Comparison of ENCODE assay signal across 9 mouse cellular contexts in the genomic region with DNA sequence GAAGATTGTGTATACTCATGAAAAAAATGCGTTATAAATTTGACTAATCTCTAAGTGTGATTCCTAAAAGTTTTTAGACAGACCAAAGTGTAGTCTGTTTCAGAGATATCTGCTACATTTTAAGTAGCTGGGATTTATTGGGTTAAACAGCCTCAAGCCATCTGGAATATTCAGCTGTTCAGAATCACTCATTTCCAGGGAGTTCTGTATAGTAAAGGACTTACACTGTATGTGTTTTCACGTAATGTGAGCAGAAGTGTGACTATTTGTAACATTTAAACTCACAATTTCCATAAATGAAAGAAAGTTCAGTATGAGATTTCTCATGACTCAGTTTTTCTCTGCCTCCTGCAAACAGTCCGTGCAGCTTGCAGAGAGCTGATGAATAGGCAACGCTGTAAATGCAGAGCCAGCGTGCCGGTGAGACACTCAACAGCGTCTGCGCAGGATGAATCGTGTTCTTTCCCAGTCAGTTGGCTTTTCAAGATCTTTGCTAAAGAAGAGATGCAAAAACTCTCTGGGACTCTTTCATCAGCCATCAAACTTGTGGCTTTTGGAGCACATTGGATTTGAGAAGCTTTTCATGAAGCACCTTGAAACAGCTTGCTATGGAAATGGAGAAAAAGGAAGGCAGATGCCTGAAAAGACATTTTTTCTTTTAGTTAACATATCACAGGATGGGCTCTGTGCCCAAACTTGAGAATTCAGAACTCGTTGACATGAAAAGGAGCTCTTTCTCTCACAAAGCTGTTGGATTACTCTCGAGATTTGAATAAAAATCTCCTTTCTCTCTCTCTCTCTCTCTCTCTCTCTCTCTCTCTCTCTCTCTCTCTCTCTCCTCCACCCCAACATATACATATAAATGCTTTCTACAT.
DNase-seq lines count a peak whose midpoint lies in the region; ATAC-seq and TF ChIP-seq lines count a peak whose summit lies in the region.
"Had no signal": no experiment of that assay in that cellular context is flagged by ENCODE, and none has a peak within 500 bp of the region (broad histone marks: within the 10 kb centered on the region; RNA-seq: fewer than 3 reads in every experiment).

No protein-coding gene starts in this region.

- no peak overlapping the region for H3K4me3 ChIP-seq in lung, embryonic 14.5 days (ENCODE audit: low read depth, low read length)
- peak overlapping the region; percentile 26 for H3K4me3 ChIP-seq in forebrain, embryonic 16.5 days (replicated peaks; ENCODE audit: low read length)
- peak overlapping the region; percentile 19; the same call in 1 of the 2 replicates for H3K4me3 ChIP-seq in intestine, embryonic 16.5 days (ENCODE audit: low read length)
- peak overlapping the region; percentile 12; the same call in 1 of the 2 replicates for H3K4me3 ChIP-seq in stomach, postnatal 0 days (ENCODE audit: low read depth, low read length)
- H3K4me3 ChIP-seq: liver, embryonic 13.5 days had no signal

- no peaks in the 10 kb centered on the region for H3K27me3 ChIP-seq in lung, embryonic 14.5 days (ENCODE audit: insufficient read depth, low read length)
- H3K27me3 ChIP-seq in forebrain, embryonic 16.5 days (replicated peaks; ENCODE audit: control insufficient read depth, insufficient read depth, low read length) = no peaks in the 10 kb centered on the region
- H3K27me3 ChIP-seq in intestine, embryonic 16.5 days (replicated peaks; ENCODE audit: control insufficient read depth, insufficient read depth, low read length) = no peaks in the 10 kb centered on the region
- H3K27me3 ChIP-seq in stomach, postnatal 0 days (ENCODE audit: control insufficient read depth, insufficient read depth, low read length) = no peaks in the 10 kb centered on the region
- H3K27me3 ChIP-seq: liver, embryonic 13.5 days had no signal

- no peak overlapping the region for H3K27ac ChIP-seq in lung, embryonic 14.5 days (ENCODE audit: low read depth)
- peak overlapping the region; percentile 58 for H3K27ac ChIP-seq in forebrain, embryonic 16.5 days (ENCODE audit: low read length)
- H3K27ac ChIP-seq in intestine, embryonic 16.5 days (ENCODE audit: low read length) = peak overlapping the region; percentile 45
- peak overlapping the region; percentile 30; the same call in 1 of the 2 replicates for H3K27ac ChIP-seq in stomach, postnatal 0 days (replicated peaks)
- H3K27ac ChIP-seq: liver, embryonic 13.5 days had no signal

- peak; percentile 71 for DNase-seq in lung, embryonic 14.5 days
- no peak for DNase-seq in lung, postnatal 10 days
- DNase-seq in mesoderm, embryonic 11.5 days (ENCODE audit: low read depth, low spot score) = peak; percentile 18
- peak; percentile 17 for DNase-seq in stomach, postnatal 0 days (ENCODE audit: low spot score)
- DNase-seq in adrenal gland, adult 2 months = no peak
- no peak for DNase-seq in B cell, adult 2 months
- DNase-seq: liver, embryonic 13.5 days had no signal

- peak overlapping the region; percentile 48 for H3K4me2 ChIP-seq in lung, embryonic 14.5 days
- peak overlapping the region; percentile 51 for H3K4me2 ChIP-seq in forebrain, embryonic 16.5 days (ENCODE audit: low read length)
- peak overlapping the region; percentile 44 for H3K4me2 ChIP-seq in intestine, embryonic 16.5 days (ENCODE audit: low read depth, low read length)
- peak overlapping the region; percentile 36 for H3K4me2 ChIP-seq in stomach, postnatal 0 days (replicated peaks; ENCODE audit: low read depth)
- H3K4me2 ChIP-seq: liver, embryonic 13.5 days had no signal

- no peak overlapping the region for H3K9ac ChIP-seq in lung, embryonic 14.5 days
- H3K9ac ChIP-seq in forebrain, embryonic 16.5 days (replicated peaks; ENCODE audit: low read depth, low read length) = no peak overlapping the region
- H3K9ac ChIP-seq in intestine, embryonic 16.5 days (ENCODE audit: low read depth, low read length) = no peak overlapping the region
- H3K9ac ChIP-seq in stomach, postnatal 0 days (ENCODE audit: low read length) = no peak overlapping the region
- H3K9ac ChIP-seq: liver, embryonic 13.5 days had no signal

- no peaks in the 10 kb centered on the region for H3K9me3 ChIP-seq in lung, embryonic 14.5 days (ENCODE audit: low read depth, low read length)
- H3K9me3 ChIP-seq in forebrain, embryonic 16.5 days (ENCODE audit: control insufficient read depth, low read length) = no peaks in the 10 kb centered on the region
- H3K9me3 ChIP-seq in intestine, embryonic 16.5 days (ENCODE audit: control insufficient read depth, low read length) = no peaks in the 10 kb centered on the region
- no peaks in the 10 kb centered on the region for H3K9me3 ChIP-seq in stomach, postnatal 0 days (ENCODE audit: control insufficient read depth, low read length)
- H3K9me3 ChIP-seq: liver, embryonic 13.5 days had no signal

- 12% methylated on average over 11 of the region's 11 CpGs for WGBS in lung, embryonic 14.5 days
- 7% methylated on average over 11 of the region's 11 CpGs for WGBS in forebrain, embryonic 16.5 days
- 25% methylated on average over 11 of the region's 11 CpGs for WGBS in intestine, embryonic 16.5 days
- 18% methylated on average over 11 of the region's 11 CpGs for WGBS in stomach, postnatal 0 days

- no peak for ATAC-seq in lung, embryonic 14.5 days (ENCODE audit: insufficient read depth)
- ATAC-seq in forebrain, embryonic 16.5 days = peak; percentile 91
- no peak; the same call in 1 of the 2 replicates for ATAC-seq in intestine, embryonic 16.5 days
- no peak; the same call in 1 of the 2 replicates for ATAC-seq in stomach, postnatal 0 days (ENCODE audit: low FRiP score, low TSS enrichment)

- TF ChIP-seq EP300 in stomach, postnatal 0 days (optimal IDR thresholded peaks at IDR 0.05) = no peak

- TF ChIP-seq CTCF in lung, embryonic 14.5 days (IDR thresholded peaks at IDR 0.05; ENCODE audit: low read depth) = no peak
- no peak for TF ChIP-seq CTCF in stomach, postnatal 0 days (IDR thresholded peaks at IDR 0.05; ENCODE audit: low read depth)

- 0 out of 2 replicates have a peak, but pooled peaks cover 2% of the 10 kb centered on the region for H3K4me1 ChIP-seq in lung, embryonic 14.5 days (ENCODE audit: insufficient read depth)
- peaks cover 13% of the 10 kb centered on the region for H3K4me1 ChIP-seq in forebrain, embryonic 16.5 days (replicated peaks; ENCODE audit: control insufficient read depth, insufficient read depth, low read length)
- peaks cover 3% of the 10 kb centered on the region; the same call in 1 of the 2 replicates for H3K4me1 ChIP-seq in intestine, embryonic 16.5 days (ENCODE audit: control insufficient read depth, insufficient read depth, low read length)
- no peaks in the 10 kb centered on the region for H3K4me1 ChIP-seq in stomach, postnatal 0 days (replicated peaks; ENCODE audit: control insufficient read depth, insufficient read depth)
- H3K4me1 ChIP-seq: liver, embryonic 13.5 days had no signal

- H3K36me3 ChIP-seq in lung, embryonic 14.5 days (ENCODE audit: insufficient read depth) = no peaks in the 10 kb centered on the region
- H3K36me3 ChIP-seq in forebrain, embryonic 16.5 days (ENCODE audit: control insufficient read depth, insufficient read depth) = no peaks in the 10 kb centered on the region
- H3K36me3 ChIP-seq in intestine, embryonic 16.5 days (ENCODE audit: control insufficient read depth, insufficient read depth, low read length) = no peaks in the 10 kb centered on the region
- no peaks in the 10 kb centered on the region for H3K36me3 ChIP-seq in stomach, postnatal 0 days (ENCODE audit: control insufficient read depth, insufficient read depth, low read length)
- H3K36me3 ChIP-seq: liver, embryonic 13.5 days had no signal

Comparison
In these comparisons a context has a peak if more than half of its experiments do, and no peak if none do; other contexts are left out.
1. DNase-seq: peak in lung, embryonic 14.5 days (single experiment), mesoderm, embryonic 11.5 days (single experiment) and stomach, postnatal 0 days (single experiment); none in lung, postnatal 10 days (single experiment), adrenal gland, adult 2 months (single experiment) and B cell, adult 2 months (0 of 2).
2. Peak in every context shown above with its lines, with median percentiles within 50 percentile points of each other: H3K4me2 ChIP-seq.